Mouse (Mus musculus) midbrain, embryonic 12.5 days (tissue): ENCODE measurements at regions not wholly inside any gene's neighbourhood (a gene's known extent, or its start where the extent isn't known, plus 50 kb on each side); places are given as distances from the start of the nearest gene placed in this dataset.

Experiments used
- ATAC-seq: fragments of 200-750 bp; cut with Nextera tagmentation; 2 replicates; pipeline ENCODE4 v1.8.0; 2017; ENCODE audit warnings: low read depth, moderate TSS enrichment, moderate library complexity; ENCODE audit not compliant: low FRiP score
- H3K27ac ChIP-seq: fragments of 300-500 bp; sonication (generic); replicated peaks from 2 replicates; pipeline ENCODE4 v1.5.1; 2016; ENCODE audit warnings: mild to moderate bottlenecking
- H3K27me3 ChIP-seq: fragments of 300-500 bp; sonication (generic); 2 replicates; pipeline ENCODE4 v1.6.1; 2016; ENCODE audit warnings: mild to moderate bottlenecking
- H3K36me3 ChIP-seq: fragments of 300-500 bp; sonication (generic); 2 replicates; pipeline ENCODE4 v1.6.1; 2016
- H3K4me1 ChIP-seq: fragments of 300-500 bp; sonication (generic); 2 replicates; pipeline ENCODE4 v1.6.1; 2016
- H3K4me2 ChIP-seq: fragments of 300-500 bp; sonication (generic); replicated peaks from 2 replicates; pipeline ENCODE4 v1.6.1; 2016; ENCODE audit warnings: mild to moderate bottlenecking, moderate library complexity
- H3K4me3 ChIP-seq: fragments of 300-500 bp; sonication (generic); 2 replicates; pipeline ENCODE4 v1.5.1; 2016; ENCODE audit warnings: mild to moderate bottlenecking
- H3K9ac ChIP-seq: fragments of 300-500 bp; sonication (generic); replicated peaks from 2 replicates; pipeline ENCODE4 v1.6.1; 2016; ENCODE audit warnings: mild to moderate bottlenecking, moderate library complexity
- H3K9me3 ChIP-seq: fragments of 300-500 bp; sonication (generic); 2 replicates; pipeline ENCODE4 v1.6.1; 2016; ENCODE audit warnings: mild to moderate bottlenecking
- WGBS: fragments of 180-500 bp; shearing (Covaris S2); methylation state at CpG from one replicate; pipeline ENCODE4 v1.1.7; 2016; 5-methylcytosine and 5-hydroxymethylcytosine counted together

GRCm38 (mm10) chr7:70104486-70104885 is 262.0 kb downstream of the Nr2f2 start:
- Histone ChIP-seq H3K4me3 (no peak overlapping the region), H3K4me2 (0 out of 2 replicates have a peak overlapping the region, but pooled peaks have one; percentile 11), H3K4me1 (peaks cover 27% of the 10 kb centered on the region), H3K9me3 (no peaks in the 10 kb centered on the region), H3K27me3 (peaks cover 27% of the 10 kb centered on the region), H3K27ac (peak overlapping the region; percentile 74), H3K9ac (no peak overlapping the region), H3K36me3 (no peaks in the 10 kb centered on the region)
- peak; percentile 69 for ATAC-seq
- WGBS, result 14% methylated on average over 8 of the region's 8 CpGs

- Histone ChIP-seq H3K27ac (peak overlapping the region; percentile 49; the same call in 1 of the 2 replicates), H3K36me3 (no peaks in the 10 kb centered on the region), H3K9me3 (no peaks in the 10 kb centered on the region), H3K27me3 (peaks cover 22% of the 10 kb centered on the region), H3K4me2 (no peak overlapping the region), H3K9ac (no peak overlapping the region), H3K4me3 (no peak overlapping the region), H3K4me1 (peaks cover 20% of the 10 kb centered on the region)
- WGBS, result 54% methylated on average over 5 of the region's 5 CpGs
- ATAC-seq, result peak; percentile 59; the same call in 1 of the 2 replicates
Measured at GRCm38 (mm10) chr7:70103680-70104079, 262.9 kb downstream of the Nr2f2 start.

GRCm38 (mm10) chr7:70099001-70099400 is 267.5 kb downstream of the Nr2f2 start:
- Histone ChIP-seq H3K27me3 (peaks cover 13% of the 10 kb centered on the region), H3K36me3 (no peaks in the 10 kb centered on the region), H3K4me2 (no peak overlapping the region), H3K27ac (no peak overlapping the region), H3K4me1 (peaks cover 8% of the 10 kb centered on the region), H3K9ac (no peak overlapping the region), H3K9me3 (no peaks in the 10 kb centered on the region), H3K4me3 (no peak overlapping the region)
- no peak for ATAC-seq
- WGBS, result 93% methylated on average over 1 of the region's 1 CpGs

- WGBS, result 52% methylated on average over 21 of the region's 21 CpGs
- 0 out of 2 replicates have a peak, but pooled peaks cover 3% of the 10 kb centered on the region for H3K27me3 ChIP-seq
- peak overlapping the region; percentile 34 for H3K4me2 ChIP-seq
- H3K4me1 ChIP-seq, result peaks cover 12% of the 10 kb centered on the region
- H3K9ac ChIP-seq, result no peak overlapping the region
- H3K36me3 ChIP-seq, result no peaks in the 10 kb centered on the region
- H3K4me3 ChIP-seq, result no peak overlapping the region
- H3K27ac ChIP-seq, result peak overlapping the region; percentile 30; the same call in 1 of the 2 replicates
- ATAC-seq, result peak; percentile 54; the same call in 1 of the 2 replicates
- H3K9me3 ChIP-seq, result peaks cover 3% of the 10 kb centered on the region; the same call in 1 of the 2 replicates
Measured at GRCm38 (mm10) chr7:70093916-70094784, 272.4 kb downstream of the Nr2f2 start.

GRCm38 (mm10) chr7:70092089-70092488 is 274.4 kb downstream of the Nr2f2 start:
- ATAC-seq, result no peak
- Histone ChIP-seq H3K9ac (no peak overlapping the region), H3K27me3 (0 out of 2 replicates have a peak, but pooled peaks cover 3% of the 10 kb centered on the region), H3K4me2 (no peak overlapping the region), H3K4me3 (no peak overlapping the region), H3K9me3 (peaks cover 3% of the 10 kb centered on the region; the same call in 1 of the 2 replicates), H3K27ac (no peak overlapping the region), H3K4me1 (peaks cover 14% of the 10 kb centered on the region), H3K36me3 (no peaks in the 10 kb centered on the region)
- WGBS, result 95% methylated on average over 2 of the region's 2 CpGs

GRCm38 (mm10) chr7:70089121-70089520 is 277.4 kb downstream of the Nr2f2 start:
- Histone ChIP-seq H3K4me3 (no peak overlapping the region), H3K36me3 (no peaks in the 10 kb centered on the region), H3K4me1 (peaks cover 12% of the 10 kb centered on the region), H3K9me3 (peaks cover 6% of the 10 kb centered on the region; the same call in 1 of the 2 replicates), H3K27me3 (0 out of 2 replicates have a peak, but pooled peaks cover 3% of the 10 kb centered on the region), H3K9ac (no peak overlapping the region), H3K4me2 (no peak overlapping the region), H3K27ac (no peak overlapping the region)
- WGBS, result 18% methylated on average over 5 of the region's 5 CpGs
- ATAC-seq, result peak; percentile 54

GRCm38 (mm10) chr7:70069662-70070061 is 296.9 kb downstream of the Nr2f2 start:
- WGBS, result 38% methylated on average over 1 of the region's 1 CpGs
- no peak for ATAC-seq

GRCm38 (mm10) chr7:70067828-70068719 is 298.5 kb downstream of the Nr2f2 start:
- ATAC-seq, result peak; percentile 81

More at GRCm38 (mm10) chr7:70069662-70070061, 296.9 kb downstream of the Nr2f2 start:
- Histone ChIP-seq H3K4me3 (no peak overlapping the region), H3K36me3 (no peaks in the 10 kb centered on the region), H3K9me3 (no peaks in the 10 kb centered on the region), H3K27me3 (peaks cover 18% of the 10 kb centered on the region), H3K4me2 (no peak overlapping the region), H3K27ac (peak overlapping the region; percentile 15; the same call in 1 of the 2 replicates), H3K4me1 (peaks cover 15% of the 10 kb centered on the region), H3K9ac (no peak overlapping the region)

GRCm38 (mm10) chr7:70067071-70067470 is 299.5 kb downstream of the Nr2f2 start:
- no peak for ATAC-seq
- Histone ChIP-seq H3K9me3 (no peaks in the 10 kb centered on the region), H3K36me3 (no peaks in the 10 kb centered on the region), H3K4me2 (peak overlapping the region; percentile 38; the same call in 1 of the 2 replicates), H3K4me1 (peaks cover 15% of the 10 kb centered on the region), H3K9ac (no peak overlapping the region; the same call in 1 of the 2 replicates), H3K27ac (peak overlapping the region; percentile 84; the same call in 1 of the 2 replicates), H3K4me3 (no peak overlapping the region), H3K27me3 (peaks cover 18% of the 10 kb centered on the region)
- WGBS, result 45% methylated on average over 5 of the region's 5 CpGs

More at GRCm38 (mm10) chr7:70067828-70068719, 298.5 kb downstream of the Nr2f2 start:
- peak overlapping the region; percentile 34; the same call in 1 of the 2 replicates for H3K9ac ChIP-seq
- 9% methylated on average over 18 of the region's 18 CpGs for WGBS
- no peaks in the 10 kb centered on the region for H3K36me3 ChIP-seq
- no peak overlapping the region for H3K4me3 ChIP-seq
- H3K27ac ChIP-seq, result peak overlapping the region; percentile 84
- peaks cover 15% of the 10 kb centered on the region for H3K4me1 ChIP-seq
- H3K9me3 ChIP-seq, result no peaks in the 10 kb centered on the region
- peak overlapping the region; percentile 38 for H3K4me2 ChIP-seq
- peaks cover 18% of the 10 kb centered on the region for H3K27me3 ChIP-seq

- Histone ChIP-seq H3K27ac (no peak overlapping the region; the same call in 1 of the 2 replicates), H3K36me3 (no peaks in the 10 kb centered on the region), H3K9me3 (no peaks in the 10 kb centered on the region), H3K4me2 (no peak overlapping the region), H3K4me1 (peaks cover 15% of the 10 kb centered on the region), H3K4me3 (no peak overlapping the region), H3K9ac (no peak overlapping the region), H3K27me3 (peaks cover 18% of the 10 kb centered on the region)
- 88% methylated on average over 7 of the region's 7 CpGs for WGBS
- no peak for ATAC-seq
Measured at GRCm38 (mm10) chr7:70066448-70066847, 300.1 kb downstream of the Nr2f2 start.

- H3K27me3 ChIP-seq, result peaks cover 21% of the 10 kb centered on the region
- H3K4me1 ChIP-seq, result peaks cover 15% of the 10 kb centered on the region
- H3K9me3 ChIP-seq, result no peaks in the 10 kb centered on the region
- 71% methylated on average over 11 of the region's 11 CpGs for WGBS
- H3K36me3 ChIP-seq, result no peaks in the 10 kb centered on the region
- H3K27ac ChIP-seq, result no peak overlapping the region
- H3K4me2 ChIP-seq, result no peak overlapping the region
- H3K4me3 ChIP-seq, result no peak overlapping the region
- H3K9ac ChIP-seq, result no peak overlapping the region
- no peak for ATAC-seq
Measured at GRCm38 (mm10) chr7:70065471-70066130, 300.9 kb downstream of the Nr2f2 start.
